Mouse (Mus musculus) forebrain, postnatal 0 days (tissue): Measurements from ENCODE around the gene Trim47. TPM values are rescaled to one million over a fixed set of nuclear protein-coding genes. Genes with fewer than 3 reads are reported as not detected.
A peak's percentile ranks its signal among the peaks of the same experiment; 100 is the strongest.

Experiments used
- ATAC-seq: fragments of 200-750 bp; cut with Nextera tagmentation; 2 replicates; pipeline ENCODE4 v1.8.0; 2017; ENCODE audit warnings: mild to moderate bottlenecking, moderate library complexity
- DNase-seq: peaks from one replicate; pipeline ENCODE4 v3.0.0-alpha.2; 2015
- H3K27ac ChIP-seq: fragments of 300-500 bp; sonication (generic); 2 replicates; pipeline ENCODE4 v1.5.1; 2014; ENCODE audit warnings: low read depth, mild to moderate bottlenecking, antibody characterized with exemption, low read length, moderate library complexity, mixed read lengths
- H3K27me3 ChIP-seq: fragments of 300-500 bp; sonication (generic); 2 replicates; pipeline ENCODE4 v1.6.1; 2014; ENCODE audit warnings: mild to moderate bottlenecking, low read length, mixed read lengths; ENCODE audit not compliant: insufficient read depth
- H3K36me3 ChIP-seq: fragments of 300-500 bp; sonication (generic); 2 replicates; pipeline ENCODE4 v1.6.1; 2014; ENCODE audit warnings: mild to moderate bottlenecking, moderate library complexity; ENCODE audit not compliant: insufficient read depth
- H3K4me1 ChIP-seq: fragments of 300-500 bp; sonication (generic); 2 replicates; pipeline ENCODE4 v1.6.1; 2014; ENCODE audit warnings: antibody characterized with exemption; ENCODE audit not compliant: insufficient read depth
- H3K4me2 ChIP-seq: fragments of 300-500 bp; sonication (generic); 2 replicates; pipeline ENCODE4 v1.6.1; 2014; ENCODE audit warnings: low read depth, mild to moderate bottlenecking, moderate library complexity
- H3K4me3 ChIP-seq: fragments of 300-500 bp; sonication (generic); 2 replicates; pipeline ENCODE4 v1.5.1; 2014; ENCODE audit warnings: low read depth, low read length, mixed read lengths
- H3K9ac ChIP-seq: fragments of 300-500 bp; sonication (generic); 2 replicates; pipeline ENCODE4 v1.6.1; 2014; ENCODE audit warnings: mild to moderate bottlenecking
- H3K9me3 ChIP-seq: fragments of 300-500 bp; sonication (generic); 2 replicates; pipeline ENCODE4 v1.6.1; 2016; ENCODE audit warnings: low read length
- CTCF ChIP-seq: sonication (generic); IDR thresholded peaks from 2 replicates; pipeline ENCODE4 v1.5.1; 2016; ENCODE audit warnings: antibody characterized with exemption, control low read depth, low read depth
- WGBS: fragments of 180-500 bp; shearing (Covaris S2); extraction: QIAGEN DNeasy Blood & Tissue Kit; methylation state at CpG from one replicate; pipeline ENCODE4 v1.1.7; 2014; 5-methylcytosine and 5-hydroxymethylcytosine counted together
- polyA plus RNA-seq: library from polyadenylated mRNA; unstranded; fragments of >200 nt; fragmentation: Nextera tagmentation; extraction: Ambion mirVana; gene quantifications from 2 replicates; pipeline ENCODE4 v1.2.1, GENCODE M21; 2015
- total RNA-seq: library from RNA; depleted of rRNA; stranded (reverse); fragments of >200 nt; gene quantifications from 2 replicates; pipeline ENCODE4 v1.2.3, GENCODE M21; 2014

Trim47 gene
- total and polyA plus RNA-seq, 2 experiments from 2014 or later, result 7.8 to 13.0 TPM

DNA sequence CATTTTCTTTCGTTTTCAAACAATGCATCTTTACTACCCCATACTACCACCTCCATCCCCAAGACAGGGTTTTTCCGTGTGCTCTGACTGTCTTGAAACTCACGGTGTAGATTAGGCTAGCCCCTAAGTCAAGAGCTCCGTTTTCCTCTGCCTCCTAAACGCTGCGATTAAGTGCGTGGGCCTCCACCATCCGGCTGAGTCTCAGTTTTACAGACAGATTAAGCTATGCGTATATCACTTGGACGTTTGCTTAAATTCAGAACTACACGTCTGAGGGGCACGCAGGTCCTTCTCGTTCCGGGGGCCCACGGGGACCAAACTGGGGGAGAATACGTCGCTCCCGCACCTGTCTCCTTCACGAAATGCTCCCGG is 11.1 kb upstream of the Trim47 start:
- Histone ChIP-seq H3K27ac (peak overlapping the region; percentile 66), H3K36me3 (peaks cover 35% of the 10 kb centered on the region), H3K9me3 (no peaks in the 10 kb centered on the region), H3K27me3 (no peaks in the 10 kb centered on the region), H3K9ac (peak overlapping the region; percentile 78), H3K4me2 (peak overlapping the region; percentile 69), H3K4me1 (no peaks in the 10 kb centered on the region), H3K4me3 (peak overlapping the region; percentile 68)
- WGBS, result 3% methylated on average over 20 of the region's 20 CpGs
- no peak for TF ChIP-seq CTCF
- DNase-seq (no peak), ATAC-seq (no peak)

DNA sequence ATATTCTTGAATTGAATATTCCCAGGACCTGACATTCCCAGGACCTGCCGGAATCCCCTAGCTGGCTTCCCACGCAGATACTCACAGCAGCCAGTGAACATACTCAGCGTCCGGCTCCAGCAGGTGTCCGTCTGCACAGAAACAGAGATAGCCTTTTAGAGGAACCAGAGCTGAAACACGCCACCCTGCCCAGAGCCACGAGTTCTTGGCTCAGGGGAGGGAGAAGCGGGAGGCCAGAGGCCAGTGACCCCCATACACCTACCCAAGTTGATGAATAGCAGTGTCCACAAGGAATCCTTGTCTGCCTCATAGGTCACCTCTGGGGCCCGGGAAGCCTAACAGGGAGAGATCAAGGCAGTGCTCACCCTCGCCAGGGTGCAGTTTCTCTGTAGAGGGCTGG is 7.2 kb upstream of the Trim47 start:
- Histone ChIP-seq H3K9me3 (no peaks in the 10 kb centered on the region), H3K4me3 (no peak overlapping the region), H3K27ac (no peak overlapping the region), H3K9ac (no peak overlapping the region), H3K36me3 (peaks cover 21% of the 10 kb centered on the region), H3K4me1 (0 out of 2 replicates have a peak, but pooled peaks cover 4% of the 10 kb centered on the region), H3K27me3 (no peaks in the 10 kb centered on the region), H3K4me2 (no peak overlapping the region)
- no peak for TF ChIP-seq CTCF
- no peak for ATAC-seq
- WGBS, result 90% methylated on average over 10 of the region's 10 CpGs
- no peak for DNase-seq

DNA sequence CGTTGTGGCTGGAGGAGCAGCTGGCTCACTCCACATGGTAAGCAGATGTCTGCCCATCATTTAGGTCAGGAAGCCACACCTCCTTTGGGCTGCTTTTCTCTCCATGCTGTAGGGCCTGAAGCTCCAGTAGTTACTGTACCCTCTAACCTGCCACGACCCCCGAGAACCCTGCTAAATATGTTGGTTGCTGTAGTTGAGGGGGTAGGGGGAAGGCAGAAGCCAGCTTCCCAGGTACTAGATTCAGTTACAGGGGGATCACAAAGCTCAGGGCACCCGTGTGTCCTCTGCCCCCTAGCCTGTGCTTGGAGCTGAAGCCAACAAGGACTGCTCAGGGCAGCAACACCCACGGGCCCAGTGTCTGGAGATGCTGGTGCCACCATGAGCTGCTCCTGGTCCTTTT is 6.5 kb upstream of the Trim47 start:
- H3K4me3 ChIP-seq, result no peak overlapping the region
- no peak for TF ChIP-seq CTCF
- no peak overlapping the region for H3K4me2 ChIP-seq
- no peaks in the 10 kb centered on the region for H3K9me3 ChIP-seq
- no peaks in the 10 kb centered on the region for H3K27me3 ChIP-seq
- DNase-seq (no peak), ATAC-seq (no peak)
- peaks cover 21% of the 10 kb centered on the region for H3K36me3 ChIP-seq
- H3K27ac ChIP-seq, result no peak overlapping the region
- 0 out of 2 replicates have a peak, but pooled peaks cover 4% of the 10 kb centered on the region for H3K4me1 ChIP-seq
- WGBS, result 79% methylated on average over 5 of the region's 5 CpGs
- no peak overlapping the region for H3K9ac ChIP-seq

DNA sequence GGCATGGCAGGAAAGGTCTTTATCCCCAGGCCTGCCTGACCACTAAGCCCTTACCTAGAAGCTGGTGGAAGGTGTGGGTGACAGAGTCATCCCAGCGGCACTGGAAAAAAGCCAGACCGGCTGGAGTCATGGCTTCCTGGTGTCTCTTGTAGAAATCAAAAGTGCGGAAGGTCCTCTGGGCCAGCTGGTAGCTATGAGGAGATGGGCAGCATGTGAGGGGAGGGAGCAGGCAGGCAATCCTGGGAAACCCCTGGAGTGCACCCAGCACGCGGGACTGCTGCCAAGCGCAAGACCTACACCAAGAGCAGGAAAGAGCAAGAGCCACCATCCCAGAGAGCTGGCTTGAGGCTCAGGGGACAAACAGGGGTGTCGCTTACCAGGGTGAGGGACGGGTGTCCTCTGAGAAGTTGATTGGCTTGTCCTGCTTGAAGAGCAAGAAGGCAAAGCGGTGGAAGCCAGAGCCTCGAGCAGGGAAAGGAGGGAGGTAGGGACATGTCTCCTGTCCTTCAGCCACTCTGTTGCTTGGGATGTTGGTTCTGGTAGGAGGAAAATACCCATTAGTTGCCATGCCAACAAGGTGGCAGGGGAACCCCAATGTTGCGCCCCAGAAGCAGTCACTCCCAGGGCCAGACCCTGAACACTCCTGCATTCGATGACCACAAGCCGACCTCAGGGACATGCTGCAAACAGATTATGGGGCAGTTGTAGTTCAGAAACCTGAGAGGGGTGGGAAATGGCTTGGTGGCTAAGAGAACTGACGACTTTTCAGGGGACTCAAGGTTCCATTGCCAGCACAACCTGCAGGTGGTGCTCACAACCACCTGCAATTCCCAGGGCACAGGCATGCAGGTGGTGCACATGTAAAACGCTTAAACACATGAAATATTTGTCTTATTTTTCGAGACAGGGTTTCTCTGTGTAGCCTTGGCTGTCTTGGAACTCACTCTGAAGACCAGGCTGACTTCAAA is 5.6 kb upstream of the Trim47 start:
- Histone ChIP-seq H3K27ac (no peak overlapping the region), H3K27me3 (no peaks in the 10 kb centered on the region), H3K9ac (no peak overlapping the region), H3K4me3 (no peak overlapping the region), H3K36me3 (peaks cover 21% of the 10 kb centered on the region), H3K9me3 (no peaks in the 10 kb centered on the region), H3K4me1 (0 out of 2 replicates have a peak, but pooled peaks cover 4% of the 10 kb centered on the region), H3K4me2 (no peak overlapping the region)
- DNase-seq (no peak), ATAC-seq (no peak)
- WGBS, result 88% methylated on average over 16 of the region's 16 CpGs
- TF ChIP-seq CTCF, result peak; percentile 41

DNA sequence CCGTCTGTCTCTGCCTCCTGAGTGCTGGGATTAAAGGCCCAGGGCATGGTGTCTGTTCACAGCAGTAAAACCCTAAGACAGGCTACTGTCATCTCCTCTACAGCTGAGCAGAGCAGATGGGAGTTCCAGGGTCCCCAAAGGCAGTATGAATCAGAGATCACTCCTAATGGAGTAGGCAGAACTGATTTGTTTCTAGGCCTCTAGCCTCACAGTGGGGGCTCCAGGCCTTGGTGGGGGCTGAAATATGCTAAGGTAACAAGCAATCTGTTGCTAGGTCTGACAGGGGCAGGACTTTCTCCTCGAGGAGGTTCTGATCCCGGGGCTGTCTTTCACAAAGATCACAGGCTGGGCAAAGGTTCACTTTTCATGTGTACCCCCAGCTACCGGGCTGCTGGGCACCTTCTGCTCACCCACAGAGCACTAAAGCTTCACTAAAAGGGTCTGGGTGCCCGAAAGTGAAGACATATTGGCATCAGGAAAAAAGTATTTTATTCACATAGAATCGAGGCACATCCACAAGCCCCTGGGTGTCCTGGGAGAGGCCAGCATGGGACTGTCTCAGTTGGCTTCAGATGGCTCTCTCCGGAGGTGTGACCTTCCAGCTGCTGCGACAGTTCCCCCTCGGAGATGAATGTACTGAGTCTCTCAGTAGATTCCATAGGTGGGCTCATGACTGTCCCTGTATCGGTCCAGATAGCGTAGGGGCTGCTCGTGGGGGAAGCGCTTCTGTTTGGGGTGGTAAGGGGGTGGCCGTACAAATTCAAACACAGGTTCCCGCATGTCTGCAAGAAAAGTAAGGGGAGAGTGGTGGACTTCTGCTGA is 4.5 kb upstream of the Trim47 start:
- peaks cover 21% of the 10 kb centered on the region for H3K36me3 ChIP-seq
- H3K27ac ChIP-seq, result peak overlapping the region; percentile 94; the same call in 1 of the 2 replicates
- 0 out of 2 replicates have a peak, but pooled peaks cover 4% of the 10 kb centered on the region for H3K4me1 ChIP-seq
- DNase-seq (no peak), ATAC-seq (no peak)
- no peaks in the 10 kb centered on the region for H3K27me3 ChIP-seq
- peak overlapping the region; percentile 52; the same call in 1 of the 2 replicates for H3K4me3 ChIP-seq
- H3K4me2 ChIP-seq, result peak overlapping the region; percentile 67
- no peaks in the 10 kb centered on the region for H3K9me3 ChIP-seq
- peak overlapping the region; percentile 71 for H3K9ac ChIP-seq
- TF ChIP-seq CTCF, result no peak
- WGBS, result 85% methylated on average over 15 of the region's 15 CpGs

DNA sequence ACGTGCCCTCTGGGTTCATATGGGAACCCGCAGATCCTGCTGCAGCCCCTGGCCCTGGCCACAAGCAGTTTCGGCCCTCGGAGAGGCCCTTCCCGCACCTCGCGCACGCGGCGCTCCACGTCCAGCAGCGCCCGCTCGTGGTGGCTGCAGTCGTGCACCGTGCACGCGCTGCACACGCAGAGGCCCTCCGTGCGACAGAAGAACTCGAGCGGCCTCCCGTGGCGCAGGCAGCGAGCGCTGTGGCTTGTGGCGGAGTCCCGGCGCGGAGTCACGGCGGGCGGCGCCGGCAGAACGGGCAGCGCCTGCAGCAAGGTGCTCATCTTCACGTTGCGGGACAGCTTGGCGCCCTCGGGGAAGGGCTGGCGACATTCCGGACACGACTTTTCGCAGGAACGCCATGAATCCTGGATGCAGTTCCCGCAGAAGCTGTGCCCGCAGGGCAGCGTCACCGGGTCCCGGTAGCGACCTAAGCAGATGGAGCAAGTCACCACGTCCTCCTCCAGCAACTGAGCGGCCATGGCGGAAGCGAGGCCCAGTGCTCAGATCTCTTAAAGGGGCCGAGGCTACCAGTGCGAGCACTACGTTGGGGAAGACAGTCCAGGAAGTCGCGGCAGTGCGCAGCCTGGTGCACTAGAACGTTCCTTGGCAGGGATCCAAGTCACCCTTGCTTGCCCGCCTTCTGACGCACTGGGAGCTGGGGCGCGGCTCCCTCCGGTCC is 3.6 kb upstream of the Trim47 start, which contains the start of gene Trim65:
Gene Trim65 (minus strand): TSS at position 641 of the 718 bp plus-strand sequence.
- peak; percentile 94 for ATAC-seq
- H3K9me3 ChIP-seq, result no peaks in the 10 kb centered on the region
- TF ChIP-seq CTCF, result peak; percentile 99
- peak within 1 kb of the TSS; percentile 52 for H3K4me3 ChIP-seq
- H3K4me2 ChIP-seq, result peak within 1 kb of the TSS; percentile 67
- H3K27ac ChIP-seq, result peak within 1 kb of the TSS; percentile 94
- H3K27me3 ChIP-seq, result no peaks in the 10 kb centered on the region
- peak; percentile 95 for DNase-seq
- 0 out of 2 replicates have a peak, but pooled peaks cover 4% of the 10 kb centered on the region for H3K4me1 ChIP-seq
- H3K36me3 ChIP-seq, result peaks cover 24% of the 10 kb centered on the region
- H3K9ac ChIP-seq, result peak within 1 kb of the TSS; percentile 71
- WGBS, result 2% methylated on average over 69 of the region's 69 CpGs
